Mouse (Mus musculus): ENCODE measurements around the gene Tef. TPM values are rescaled to one million over a fixed set of nuclear protein-coding genes. Genes with fewer than 3 reads are reported as not detected.

Tef gene
- polyA plus RNA-seq, 1 experiment from 2014 or later = 22.4 TPM

Other genes starting within 250 kb of the Tef start
- 20.4 and 20.6 TPM in 2 replicates for gene Ep300, start 217.1 kb upstream of the Tef start, polyA plus RNA-seq (2015; fragmentation: Nextera tagmentation; extraction: Ambion mirVana)
- gene L3mbtl2, start 138.5 kb upstream of the Tef start, polyA plus RNA-seq (2015; fragmentation: Nextera tagmentation; extraction: Ambion mirVana) = 28.6 and 29.5 TPM in 2 replicates
- gene Chadl, start 105.1 kb upstream of the Tef start, polyA plus RNA-seq (2015; fragmentation: Nextera tagmentation; extraction: Ambion mirVana) = 13.5 and 14.2 TPM in 2 replicates
- gene Zc3h7b, start 57.4 kb upstream of the Tef start, polyA plus RNA-seq (2015; fragmentation: Nextera tagmentation; extraction: Ambion mirVana) = 42.6 and 46.8 TPM in 2 replicates
- gene Rangap1, start 56.9 kb upstream of the Tef start, polyA plus RNA-seq (2015; fragmentation: Nextera tagmentation; extraction: Ambion mirVana) = 129 and 140 TPM in 2 replicates
- 15.6 and 15.7 TPM in 2 replicates for gene Tob2, start 56.4 kb downstream of the Tef start, polyA plus RNA-seq (2015; fragmentation: Nextera tagmentation; extraction: Ambion mirVana)
- 123 and 125 TPM in 2 replicates for gene Phf5a, start 69.5 kb downstream of the Tef start, polyA plus RNA-seq (2015; fragmentation: Nextera tagmentation; extraction: Ambion mirVana)
- 237 and 248 TPM in 2 replicates for gene Aco2, start 69.9 kb downstream of the Tef start, polyA plus RNA-seq (2015; fragmentation: Nextera tagmentation; extraction: Ambion mirVana)
- gene Polr3h, start 123.8 kb downstream of the Tef start, polyA plus RNA-seq (2015; fragmentation: Nextera tagmentation; extraction: Ambion mirVana) = 73.3 and 76.8 TPM in 2 replicates
- gene Csdc2, start 134.3 kb downstream of the Tef start, polyA plus RNA-seq (2015; fragmentation: Nextera tagmentation; extraction: Ambion mirVana) = 130 and 137 TPM in 2 replicates
- gene Pmm1, start 158.5 kb downstream of the Tef start, polyA plus RNA-seq (2015; fragmentation: Nextera tagmentation; extraction: Ambion mirVana) = 62.9 and 65.3 TPM in 2 replicates
- not detected in 2 replicates for gene 1700029P11Rik, start 178.1 kb downstream of the Tef start, polyA plus RNA-seq (2015; fragmentation: Nextera tagmentation; extraction: Ambion mirVana)
- gene Xrcc6, start 185.4 kb downstream of the Tef start, polyA plus RNA-seq (2015; fragmentation: Nextera tagmentation; extraction: Ambion mirVana) = 43.4 and 44.9 TPM in 2 replicates
- 42.2 and 45.1 TPM in 2 replicates for gene Desi1, start 231.4 kb downstream of the Tef start, polyA plus RNA-seq (2015; fragmentation: Nextera tagmentation; extraction: Ambion mirVana)
- 225 and 241 TPM in 2 replicates for gene Snu13, start 245.2 kb downstream of the Tef start, polyA plus RNA-seq (2015; fragmentation: Nextera tagmentation; extraction: Ambion mirVana)

All from hindbrain, embryonic 13.5 days (tissue).